Mouse (Mus musculus) thymus, adult 2 months (tissue): Measurements from ENCODE around the gene Palm2.

Experiments
- CTCF ChIP-seq: fragments of 200-500 bp; IDR thresholded peaks from 2 replicates; pipeline ENCODE4 v1.5.1; 2012; ENCODE audit warnings: mild to moderate bottlenecking, control low read depth, low read length, moderate library complexity, borderline replicate concordance; ENCODE audit not compliant: control insufficient read depth, poor library complexity, insufficient read depth; ENCODE audit errors: extremely low read depth
- POLR2A ChIP-seq: fragments of 200-500 bp; IDR thresholded peaks from 2 replicates; pipeline ENCODE4 v1.6.1; 2012; ENCODE audit warnings: mild to moderate bottlenecking, low read length, control low read depth, moderate library complexity; ENCODE audit not compliant: control insufficient read depth, poor library complexity, insufficient read depth; ENCODE audit errors: extremely low read depth

DNA sequence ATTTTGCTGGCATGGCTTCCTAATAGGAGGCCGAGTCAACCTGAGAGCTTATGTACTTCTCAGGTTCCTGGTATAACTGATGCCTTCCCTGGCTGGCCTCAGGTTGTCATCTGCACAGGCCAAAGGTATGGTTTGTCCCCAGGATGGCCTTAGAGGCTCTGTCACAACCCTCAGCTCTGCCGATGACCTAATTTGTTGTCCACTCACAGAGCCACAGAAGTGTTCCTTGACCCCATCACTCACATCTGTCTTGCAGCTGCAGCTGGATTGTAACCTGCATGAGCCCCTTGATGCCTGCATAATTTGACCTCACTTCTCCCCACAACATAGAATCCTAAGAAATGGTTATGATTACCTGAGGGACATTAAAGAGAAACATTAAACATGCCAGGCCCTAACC is 190.8 kb downstream of the Palm2 start:
- TF ChIP-seq CTCF (no peak), POLR2A (no peak)
